Mouse (Mus musculus) left cerebral cortex, postnatal 10 days (tissue): ENCODE measurements around the gene Wdr86. TPM values are rescaled to one million over a fixed set of nuclear protein-coding genes. Genes with fewer than 3 reads are reported as not detected.

ENCODE experiments used
- DNase-seq, 2 experiments: peaks; one replicate each; pipeline ENCODE4 v3.0.0; 2021 to 2022; ENCODE audit warnings: low spot score in 2 of 2, mixed read lengths in 1 of 2; ENCODE audit errors: extremely low spot score in 1 of 2
- intact Hi-C: fragments of 180-260 bp; cut with DNase I; formaldehyde crosslinking; loops from one replicate; pipeline ENCODE4 v1.15.1; 2025
- total RNA-seq, 2 experiments: library from RNA; stranded (reverse); gene quantifications; 2 replicates each; pipeline ENCODE4 v1.2.3; 2021

Gene Wdr86
- total RNA-seq, 2 experiments from 2014 or later, result 1.1 TPM

- DNase-seq, result no peak
- intact Hi-C loops, result loop anchor here (10.0 kb wide), 1 partner anchor 426 kb away; no protein-coding TSS in a partner anchor
Measured at GRCm38 (mm10) chr5:24738517-24738916, 8.0 kb upstream of the Wdr86 start.

GRCm38 (mm10) chr5:24737595-24737994 lies 7.1 kb upstream of the Wdr86 start:
- DNase-seq, result no peak
- intact Hi-C loops, result loop anchor here (10.0 kb wide), 1 partner anchor 427 kb away; no protein-coding TSS in a partner anchor

GRCm38 (mm10) chr5:24733771-24734426 lies 3.4 kb upstream of the Wdr86 start:
- no peak for DNase-seq

GRCm38 (mm10) chr5:24733134-24733533 lies 2.6 kb upstream of the Wdr86 start:
- peak in 1 of 2 experiments; percentile 66 for DNase-seq
- intact Hi-C loops, result loop anchor here (10.0 kb wide), 1 partner anchor 432 kb away; no protein-coding TSS in a partner anchor

More at GRCm38 (mm10) chr5:24733771-24734426, 3.4 kb upstream of the Wdr86 start:
- intact Hi-C loops, result loop anchor here (10.0 kb wide), 1 partner anchor 431 kb away; no protein-coding TSS in a partner anchor

- intact Hi-C loops, result loop anchor here (10.0 kb wide), 1 partner anchor 434 kb away; no protein-coding TSS in a partner anchor
- peak in 1 of 2 experiments; percentile 61 for DNase-seq
Measured at GRCm38 (mm10) chr5:24730986-24731385, 459 bp upstream of the Wdr86 start.

GRCm38 (mm10) chr5:24729797-24730487 lies 585 bp downstream of the Wdr86 start:
- no peak for DNase-seq
- intact Hi-C loops, result loop anchor here (10.0 kb wide), 1 partner anchor 435 kb away; no protein-coding TSS in a partner anchor

GRCm38 (mm10) chr5:24726901-24727836 lies 3.4 kb downstream of the Wdr86 start:
- peak in 1 of 2 experiments; percentile 49 for DNase-seq
- intact Hi-C loops, result no loop called here

- DNase-seq, result no peak
- intact Hi-C loops, result no loop called here
Measured at GRCm38 (mm10) chr5:24725897-24726296, 4.6 kb downstream of the Wdr86 start.

- DNase-seq, result no peak
Measured at GRCm38 (mm10) chr5:24724805-24725204, 5.7 kb downstream of the Wdr86 start.

GRCm38 (mm10) chr5:24724270-24724634 lies 6.3 kb downstream of the Wdr86 start:
- intact Hi-C loops, result no loop called here
- no peak for DNase-seq

More at GRCm38 (mm10) chr5:24724805-24725204, 5.7 kb downstream of the Wdr86 start:
- intact Hi-C loops, result no loop called here

- intact Hi-C loops, result no loop called here
- no peak for DNase-seq
Measured at GRCm38 (mm10) chr5:24723527-24724269, 6.8 kb downstream of the Wdr86 start.

GRCm38 (mm10) chr5:24719852-24720251 lies 10.7 kb downstream of the Wdr86 start:
- intact Hi-C loops, result no loop called here
- DNase-seq, result no peak

GRCm38 (mm10) chr5:24718076-24718475 lies 12.5 kb downstream of the Wdr86 start:
- no peak for DNase-seq
- intact Hi-C loops, result no loop called here

GRCm38 (mm10) chr5:24713987-24714386 lies 16.5 kb downstream of the Wdr86 start:
- intact Hi-C loops, result no loop called here
- no peak for DNase-seq

GRCm38 (mm10) chr5:24713199-24713598 lies 17.3 kb downstream of the Wdr86 start:
- intact Hi-C loops, result no loop called here
- DNase-seq, result peak; percentile 42 to 48

- DNase-seq, result no peak
- intact Hi-C loops, result no loop called here
Measured at GRCm38 (mm10) chr5:24711615-24712014, 18.9 kb downstream of the Wdr86 start.

GRCm38 (mm10) chr5:24709962-24710361 lies 20.6 kb downstream of the Wdr86 start:
- DNase-seq, result peak in 1 of 2 experiments; percentile 48
- intact Hi-C loops, result no loop called here

GRCm38 (mm10) chr5:24704615-24705014 lies 25.9 kb downstream of the Wdr86 start:
- no peak for DNase-seq
- intact Hi-C loops, result no loop called here
